Mouse (Mus musculus) intestine, postnatal 0 days (tissue): ENCODE results near the gene Treml2. TPM values are rescaled to one million over a fixed set of nuclear protein-coding genes. Genes with fewer than 3 reads are reported as not detected.
"Not testable (repeated sequence)": the region's sequence is repeated elsewhere in the genome, so short reads cannot be mapped to it uniquely, and the experiment has no call there.

Source experiments
- ATAC-seq: fragments of 200-750 bp; cut with Nextera tagmentation; 2 replicates; pipeline ENCODE4 v1.8.0; 2017; ENCODE audit warnings: mild to moderate bottlenecking, moderate TSS enrichment, moderate library complexity
- H3K27ac ChIP-seq: fragments of 300-500 bp; sonication (generic); 2 replicates; pipeline ENCODE4 v1.5.1; 2014; ENCODE audit warnings: mild to moderate bottlenecking, low read depth, low read length, moderate library complexity
- H3K27me3 ChIP-seq: fragments of 300-500 bp; sonication (generic); replicated peaks from 2 replicates; pipeline ENCODE4 v1.6.1; 2014; ENCODE audit warnings: low read length, mixed read lengths; ENCODE audit not compliant: control insufficient read depth, insufficient read depth
- H3K36me3 ChIP-seq: fragments of 300-500 bp; sonication (generic); 2 replicates; pipeline ENCODE4 v1.6.1; 2014; ENCODE audit warnings: mild to moderate bottlenecking, moderate library complexity; ENCODE audit not compliant: control insufficient read depth, insufficient read depth
- H3K4me1 ChIP-seq: fragments of 300-500 bp; sonication (generic); replicated peaks from 2 replicates; pipeline ENCODE4 v1.6.1; 2014; ENCODE audit warnings: antibody characterized with exemption, low read length, mixed read lengths; ENCODE audit not compliant: control insufficient read depth, insufficient read depth
- H3K4me2 ChIP-seq: fragments of 300-500 bp; sonication (generic); replicated peaks from 2 replicates; pipeline ENCODE4 v1.6.1; 2014; ENCODE audit warnings: low read depth, mild to moderate bottlenecking, moderate library complexity
- H3K4me3 ChIP-seq: fragments of 300-500 bp; sonication (generic); 2 replicates; pipeline ENCODE4 v1.5.1; 2014; ENCODE audit warnings: low read depth, low read length
- H3K9ac ChIP-seq: fragments of 300-500 bp; sonication (generic); 2 replicates; pipeline ENCODE4 v1.6.1; 2014; ENCODE audit warnings: mild to moderate bottlenecking, low read depth, low read length
- H3K9me3 ChIP-seq: fragments of 300-500 bp; sonication (generic); 2 replicates; pipeline ENCODE4 v1.6.1; 2016; ENCODE audit warnings: mixed run types; ENCODE audit not compliant: control insufficient read depth
- CTCF ChIP-seq: sonication (generic); IDR thresholded peaks from 2 replicates; pipeline ENCODE4 v1.5.1; 2016; ENCODE audit warnings: low read depth, mild to moderate bottlenecking, control low read depth, antibody characterized with exemption, moderate library complexity
- WGBS: fragments of 180-500 bp; shearing (Covaris S2); extraction: QIAGEN DNeasy Blood & Tissue Kit; methylation state at CpG from one replicate; pipeline ENCODE4 v1.1.7; 2014; 5-methylcytosine and 5-hydroxymethylcytosine counted together
- polyA plus RNA-seq: library from polyadenylated mRNA; unstranded; fragments of >200 nt; fragmentation: Nextera tagmentation; extraction: Ambion mirVana; gene quantifications from 2 replicates; pipeline ENCODE4 v1.2.1, GENCODE M21; 2015

Treml2 gene
- polyA plus RNA-seq, 1 experiment from 2014 or later: not detected

DNA sequence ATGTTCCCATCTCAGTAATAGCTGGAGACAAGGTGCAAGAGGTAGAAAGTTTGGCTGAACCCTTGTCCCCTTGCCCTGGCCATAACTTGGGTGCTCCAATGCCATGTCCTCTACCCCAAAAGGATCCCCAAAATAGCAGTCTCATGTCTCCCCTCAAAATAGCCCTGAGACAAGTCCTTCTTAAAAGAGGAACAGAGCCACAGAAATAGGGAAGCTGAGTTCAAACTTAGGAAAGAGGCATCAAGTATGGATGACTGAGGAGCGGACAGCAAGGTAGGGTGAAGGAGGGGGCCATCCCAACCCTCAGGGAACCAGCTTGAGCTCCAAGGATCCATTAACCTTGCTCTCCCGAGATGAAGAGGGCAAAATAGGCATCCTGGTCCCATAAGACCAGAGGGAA, 48.0 kb downstream of the Treml2 start:
- Histone ChIP-seq H3K4me2 (no peak overlapping the region), H3K4me1 (no peaks in the 10 kb centered on the region), H3K9me3 (no peaks in the 10 kb centered on the region), H3K4me3 (no peak overlapping the region), H3K36me3 (no peaks in the 10 kb centered on the region), H3K9ac (no peak overlapping the region), H3K27ac (no peak overlapping the region), H3K27me3 (no peaks in the 10 kb centered on the region)
- TF ChIP-seq CTCF: no peak
- WGBS: 79% methylated on average over 2 of the region's 2 CpGs
- ATAC-seq: no peak

GRCm38 (mm10) chr17:48350681-48351193, 51.4 kb downstream of the Treml2 start:
- no peak for ATAC-seq
- H3K9me3 ChIP-seq: no peaks in the 10 kb centered on the region
- no peaks in the 10 kb centered on the region for H3K36me3 ChIP-seq
- no peak overlapping the region for H3K27ac ChIP-seq
- no peak for TF ChIP-seq CTCF
- H3K27me3 ChIP-seq: no peaks in the 10 kb centered on the region
- WGBS: 78% methylated on average over 5 of the region's 5 CpGs
- no peak overlapping the region for H3K4me3 ChIP-seq
- H3K4me1 ChIP-seq: no peaks in the 10 kb centered on the region
- H3K4me2 ChIP-seq: no peak overlapping the region
- H3K9ac ChIP-seq: no peak overlapping the region

GRCm38 (mm10) chr17:48352976-48353375, 53.7 kb downstream of the Treml2 start:
- 79% methylated on average over 7 of the region's 7 CpGs for WGBS
- H3K4me2 ChIP-seq, H3K9me3 ChIP-seq, ATAC-seq, H3K36me3 ChIP-seq, H3K9ac ChIP-seq, H3K4me1 ChIP-seq, H3K4me3 ChIP-seq, H3K27ac ChIP-seq, H3K27me3 ChIP-seq: not testable (repeated sequence)

GRCm38 (mm10) chr17:48355822-48356221, 56.5 kb downstream of the Treml2 start:
- no peak for ATAC-seq
- no peak overlapping the region for H3K27ac ChIP-seq
- no peak overlapping the region for H3K4me3 ChIP-seq
- no peaks in the 10 kb centered on the region for H3K36me3 ChIP-seq
- H3K9me3 ChIP-seq: no peaks in the 10 kb centered on the region
- H3K27me3 ChIP-seq: no peaks in the 10 kb centered on the region
- 64% methylated on average over 3 of the region's 3 CpGs for WGBS
- no peak for TF ChIP-seq CTCF
- H3K4me1 ChIP-seq: no peaks in the 10 kb centered on the region
- H3K9ac ChIP-seq: no peak overlapping the region
- H3K4me2 ChIP-seq: no peak overlapping the region

DNA sequence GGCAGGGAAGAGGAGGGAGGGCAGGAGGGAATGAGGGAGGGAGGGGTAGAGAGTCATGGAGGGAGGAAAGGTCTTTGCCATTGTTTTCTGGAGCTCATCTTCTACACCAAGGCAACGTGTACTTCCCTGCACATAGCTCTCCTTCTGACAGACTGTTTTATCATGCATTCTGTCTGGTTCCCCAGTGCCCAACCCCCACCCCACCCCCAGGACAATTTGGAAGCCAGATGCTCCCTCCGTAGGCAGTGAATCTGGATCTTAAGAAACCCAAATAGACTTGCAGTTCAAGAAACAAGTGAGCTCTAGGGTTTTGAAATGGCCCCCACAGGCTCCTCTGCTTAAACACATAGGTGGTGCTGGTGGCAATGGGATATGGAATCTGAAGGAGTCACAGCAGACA, 58.6 kb downstream of the Treml2 start:
- Histone ChIP-seq H3K9ac (no peak overlapping the region), H3K4me2 (no peak overlapping the region), H3K9me3 (no peaks in the 10 kb centered on the region), H3K36me3 (no peaks in the 10 kb centered on the region), H3K27ac (no peak overlapping the region), H3K27me3 (no peaks in the 10 kb centered on the region), H3K4me3 (no peak overlapping the region), H3K4me1 (no peaks in the 10 kb centered on the region)
- no peak for TF ChIP-seq CTCF
- 55% methylated on average over 2 of the region's 2 CpGs for WGBS
- no peak for ATAC-seq

DNA sequence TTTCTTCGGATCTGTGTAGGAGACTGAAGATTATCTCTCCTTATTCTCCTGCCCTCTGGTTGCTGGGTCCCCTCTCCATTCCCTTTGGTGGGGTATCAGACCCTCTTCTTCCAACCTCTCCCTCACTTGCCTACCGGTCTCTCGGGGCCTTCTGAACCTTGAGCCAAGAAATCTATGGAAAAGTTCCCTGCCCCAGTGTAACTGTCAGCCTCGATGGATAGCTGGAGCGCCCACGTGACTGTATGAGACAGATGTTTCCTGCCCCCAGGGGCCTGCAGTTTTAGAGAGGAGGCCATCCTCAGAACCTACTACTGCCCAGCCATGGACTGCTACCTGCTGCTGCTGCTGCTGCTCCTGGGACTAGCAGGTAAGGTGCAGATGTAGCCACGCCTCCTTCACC, 60.3 kb downstream of the Treml2 start, which contains the start of gene Treml1:
Treml1 (plus strand) TSS at position 301 of the 400 bp plus-strand sequence.
- no peak within 1 kb of the TSS for H3K27ac ChIP-seq
- ATAC-seq: no peak
- no peak within 1 kb of the TSS for H3K4me2 ChIP-seq
- H3K27me3 ChIP-seq: no peaks in the 10 kb centered on the region
- H3K4me1 ChIP-seq: no peaks in the 10 kb centered on the region
- 72% methylated on average over 7 of the region's 7 CpGs for WGBS
- H3K4me3 ChIP-seq: no peak within 1 kb of the TSS
- no peak for TF ChIP-seq CTCF
- no peak within 1 kb of the TSS for H3K9ac ChIP-seq
- no peaks in the 10 kb centered on the region for H3K9me3 ChIP-seq
- H3K36me3 ChIP-seq: no peaks in the 10 kb centered on the region

DNA sequence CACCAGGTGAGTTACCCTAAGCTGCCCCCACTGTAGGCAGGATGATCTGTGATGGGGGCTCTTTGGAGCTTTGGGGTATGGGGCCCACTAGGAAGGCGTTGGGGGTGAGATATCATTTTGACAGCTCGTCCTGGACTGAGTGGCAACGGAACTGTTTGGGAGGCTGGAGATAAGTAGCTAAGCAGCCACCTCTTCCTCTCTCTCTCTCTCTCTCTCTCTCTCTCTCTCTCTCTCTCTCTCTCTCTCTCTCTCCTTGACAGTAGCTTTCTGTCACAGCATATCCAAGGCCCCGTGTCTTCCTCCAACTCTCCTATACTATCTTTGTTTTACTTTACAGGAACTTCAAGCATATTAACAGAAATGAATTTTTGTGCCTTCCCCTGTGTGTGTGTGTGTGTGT, 61.2 kb downstream of the Treml2 start:
- Histone ChIP-seq H3K4me3 (no peak overlapping the region), H3K4me2 (no peak overlapping the region), H3K9ac (no peak overlapping the region), H3K4me1 (no peaks in the 10 kb centered on the region), H3K27me3 (no peaks in the 10 kb centered on the region), H3K36me3 (no peaks in the 10 kb centered on the region), H3K27ac (no peak overlapping the region), H3K9me3 (no peaks in the 10 kb centered on the region)
- WGBS: 71% methylated on average over 4 of the region's 4 CpGs
- TF ChIP-seq CTCF: no peak
- ATAC-seq: no peak

Other genes starting within 250 kb of the Treml2 start
- gene 1700067P10Rik, start 210.2 kb upstream of the Treml2 start, polyA plus RNA-seq: not detected in 2 replicates
- gene 9830107B12Rik, start 153.2 kb upstream of the Treml2 start, polyA plus RNA-seq: not detected in 2 replicates
- gene A530064D06Rik, start 132.2 kb upstream of the Treml2 start, polyA plus RNA-seq: not detected in 2 replicates
- 0.21 and 0.23 TPM in 2 replicates for gene Trem1, start 66.7 kb upstream of the Treml2 start, polyA plus RNA-seq
- gene Trem3, start 51.7 kb upstream of the Treml2 start, polyA plus RNA-seq: not detected in 2 replicates
- 1.4 and 2.2 TPM in 2 replicates for gene Treml4, start 35.2 kb upstream of the Treml2 start, polyA plus RNA-seq
- gene B430306N03Rik, start 16.6 kb downstream of the Treml2 start, polyA plus RNA-seq: 0.05 and 0.22 TPM in 2 replicates
- 3.2 and 3.4 TPM in 2 replicates for gene Trem2, start 46.9 kb downstream of the Treml2 start, polyA plus RNA-seq
- gene Treml1, start 60.4 kb downstream of the Treml2 start, polyA plus RNA-seq: 0.12 and 0.23 TPM in 2 replicates
- 3.8 and 4.2 TPM in 2 replicates for gene Nfya, start 110.4 kb downstream of the Treml2 start, polyA plus RNA-seq
- 52.1 and 53.9 TPM in 2 replicates for gene Oard1, start 110.5 kb downstream of the Treml2 start, polyA plus RNA-seq
- gene Apobec2, start 133.4 kb downstream of the Treml2 start, polyA plus RNA-seq: 2.6 TPM in 2 replicates
- gene Tspo2, start 152.0 kb downstream of the Treml2 start, polyA plus RNA-seq: 0.48 and 1.3 TPM in 2 replicates
- gene Unc5cl, start 155.4 kb downstream of the Treml2 start, polyA plus RNA-seq: 26.7 and 28.4 TPM in 2 replicates